Mouse (Mus musculus): ENCODE measurements at regions not wholly inside any gene's neighbourhood (a gene's known extent, or its start where the extent isn't known, plus 50 kb on each side); places are given as distances from the start of the nearest gene placed in this dataset.

DNA sequence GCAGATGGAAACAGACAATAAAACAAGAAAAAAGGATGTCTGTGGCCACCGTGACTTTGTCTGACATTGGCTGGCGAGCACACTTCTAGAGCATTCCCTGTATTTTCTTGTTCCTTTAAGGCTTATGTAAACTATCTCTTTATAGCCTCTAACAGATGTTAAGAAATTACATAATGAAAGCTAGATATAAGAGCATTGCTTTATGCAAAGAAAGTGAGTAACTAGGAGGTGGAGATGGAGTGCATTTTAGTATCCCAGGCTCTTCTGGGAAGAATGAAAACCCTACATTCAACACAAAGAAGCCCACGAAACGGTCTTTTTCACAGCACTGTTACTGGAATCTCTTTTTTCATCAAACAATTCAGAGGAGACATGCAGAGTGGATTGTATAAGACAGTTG, 304.4 kb downstream of the Adamts20 start:
- no peak for ATAC-seq (ENCODE audit: insufficient number of reproducible peaks, low FRiP score)
- H3K9me3 ChIP-seq (replicated peaks): no peaks in the 10 kb centered on the region
- WGBS: 76% methylated on average over 4 of the region's 4 CpGs

DNA sequence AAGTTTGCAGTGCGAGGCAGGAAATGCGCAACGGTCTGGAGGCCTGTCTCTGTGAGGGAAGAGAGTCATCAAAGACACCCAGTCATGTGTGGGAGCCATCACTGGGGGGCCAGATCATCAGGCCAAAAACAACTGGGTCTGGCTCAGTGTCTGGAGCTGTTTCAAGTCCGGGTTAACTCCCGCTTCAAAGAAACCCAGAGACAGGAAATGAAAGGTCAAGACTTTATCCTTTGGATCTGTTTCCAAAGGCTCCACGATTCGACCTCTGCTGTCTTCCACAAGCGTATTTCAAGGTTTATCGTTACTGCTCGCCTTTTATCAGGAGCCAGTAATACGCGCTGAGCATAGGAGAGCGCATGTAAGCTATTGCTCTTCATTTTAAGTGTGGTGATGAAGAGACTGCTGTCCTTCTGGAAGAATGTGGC, 325.7 kb downstream of the Adamts20 start:
- Histone ChIP-seq H3K27ac (ENCODE audit: poor library complexity, severe bottlenecking) (no peak overlapping the region), H3K4me3 (no peak overlapping the region), H3K9me3 (replicated peaks) (no peaks in the 10 kb centered on the region), H3K27me3 (replicated peaks) (no peaks in the 10 kb centered on the region), H3K9ac (no peak overlapping the region), H3K4me1 (replicated peaks) (no peaks in the 10 kb centered on the region), H3K4me2 (no peak overlapping the region), H3K36me3 (no peaks in the 10 kb centered on the region)
- ATAC-seq (ENCODE audit: insufficient number of reproducible peaks, low FRiP score): no peak
- 50% methylated on average over 13 of the region's 13 CpGs for WGBS

More for the DNA sequence above, 304.4 kb downstream of the Adamts20 start:
- no peak overlapping the region for H3K4me2 ChIP-seq
- no peak overlapping the region for H3K4me3 ChIP-seq
- no peaks in the 10 kb centered on the region for H3K36me3 ChIP-seq
- no peak overlapping the region for H3K9ac ChIP-seq
- H3K4me1 ChIP-seq (replicated peaks): no peaks in the 10 kb centered on the region
- no peaks in the 10 kb centered on the region for H3K27me3 ChIP-seq (replicated peaks)
- H3K27ac ChIP-seq (ENCODE audit: poor library complexity, severe bottlenecking): no peak overlapping the region

DNA sequence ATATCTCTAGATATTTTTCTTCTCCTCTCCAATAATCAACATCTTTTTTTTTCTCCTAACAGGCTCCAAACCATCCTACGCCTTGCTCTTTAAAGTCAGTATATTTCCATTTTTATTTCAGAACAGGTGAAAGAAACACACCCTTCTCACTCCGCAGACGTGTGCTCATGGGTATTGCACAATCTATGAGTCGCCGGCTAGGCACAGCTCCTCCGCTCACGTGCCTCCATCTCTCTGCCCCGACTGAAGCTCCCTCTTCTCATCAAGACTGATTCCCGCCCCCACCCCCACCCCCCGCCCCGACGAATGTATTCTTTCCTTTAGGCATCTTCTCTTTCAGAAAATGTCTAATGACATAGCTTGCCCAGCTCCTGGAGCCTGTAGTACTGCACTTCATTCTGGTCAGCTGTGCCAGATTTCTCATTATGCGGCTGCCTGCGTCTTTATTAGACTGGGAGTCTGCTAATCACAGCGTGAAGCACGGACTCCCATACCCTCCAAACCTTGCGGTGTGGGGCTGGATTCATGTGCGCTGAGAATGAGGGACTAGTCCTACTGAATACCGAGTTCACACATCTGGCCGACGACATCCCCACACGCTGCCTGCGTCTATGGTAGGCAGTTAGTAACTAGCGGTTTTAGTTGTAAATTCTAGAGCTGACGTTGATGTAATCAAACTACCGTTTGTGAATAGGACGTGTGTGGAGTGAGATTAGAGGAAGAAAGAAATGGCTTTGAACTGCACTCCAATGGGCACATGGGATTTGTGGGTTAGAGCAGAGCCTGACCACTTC, 327.9 kb downstream of the Adamts20 start:
- H3K4me1 ChIP-seq (replicated peaks): no peaks in the 10 kb centered on the region
- H3K9me3 ChIP-seq (replicated peaks): peaks cover 7% of the 10 kb centered on the region
- H3K27ac ChIP-seq (ENCODE audit: poor library complexity, severe bottlenecking): no peak overlapping the region
- no peak overlapping the region for H3K4me3 ChIP-seq
- H3K27me3 ChIP-seq (replicated peaks): no peaks in the 10 kb centered on the region
- no peak overlapping the region for H3K4me2 ChIP-seq
- H3K36me3 ChIP-seq: no peaks in the 10 kb centered on the region
- H3K9ac ChIP-seq: no peak overlapping the region
- 79% methylated on average over 27 of the region's 27 CpGs for WGBS
- no peak for ATAC-seq (ENCODE audit: insufficient number of reproducible peaks, low FRiP score)

DNA sequence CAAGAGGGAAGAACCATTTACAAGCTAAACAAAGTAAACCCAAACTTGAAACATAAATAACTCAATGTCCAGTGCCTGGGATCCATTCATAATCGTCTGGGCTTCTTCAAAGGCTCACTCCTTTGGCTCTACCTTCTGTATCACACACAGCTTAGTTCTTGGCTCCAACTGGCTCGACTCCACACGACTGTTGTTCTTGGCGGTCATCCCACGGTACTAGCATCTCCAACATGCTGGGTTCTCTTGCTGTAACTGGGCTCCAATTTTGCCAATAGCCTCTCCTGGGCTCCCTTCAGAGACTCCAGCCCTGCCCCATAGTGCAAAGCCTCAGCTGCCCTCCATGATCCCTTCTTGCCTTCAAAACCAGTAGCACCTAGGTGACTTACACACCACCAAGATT, 352.4 kb downstream of the Adamts20 start:
- H3K27ac ChIP-seq (ENCODE audit: poor library complexity, severe bottlenecking): no peak overlapping the region
- ATAC-seq (ENCODE audit: insufficient number of reproducible peaks, low FRiP score): no peak
- no peaks in the 10 kb centered on the region for H3K4me1 ChIP-seq (replicated peaks)
- H3K9me3 ChIP-seq (replicated peaks): 0 out of 2 replicates have a peak, but pooled peaks cover 8% of the 10 kb centered on the region
- no peak overlapping the region for H3K9ac ChIP-seq
- H3K4me3 ChIP-seq: no peak overlapping the region
- no peak overlapping the region for H3K4me2 ChIP-seq
- WGBS: 68% methylated on average over 5 of the region's 5 CpGs
- no peaks in the 10 kb centered on the region for H3K27me3 ChIP-seq (replicated peaks)
- no peaks in the 10 kb centered on the region for H3K36me3 ChIP-seq

- H3K9me3 ChIP-seq (replicated peaks): no peaks in the 10 kb centered on the region
- H3K4me3 ChIP-seq: no peak overlapping the region
- H3K36me3 ChIP-seq: no peaks in the 10 kb centered on the region
- ATAC-seq (ENCODE audit: insufficient number of reproducible peaks, low FRiP score): no peak
- H3K27ac ChIP-seq (ENCODE audit: poor library complexity, severe bottlenecking): no peak overlapping the region
- H3K27me3 ChIP-seq (replicated peaks): no peaks in the 10 kb centered on the region
- H3K4me2 ChIP-seq: no peak overlapping the region
- H3K9ac ChIP-seq: no peak overlapping the region
- H3K4me1 ChIP-seq (replicated peaks): no peaks in the 10 kb centered on the region
- WGBS: 24% methylated on average over 2 of the region's 2 CpGs
Measured at GRCm38 (mm10) chr15:94107186-94107716, 358.0 kb downstream of the Adamts20 start.

DNA sequence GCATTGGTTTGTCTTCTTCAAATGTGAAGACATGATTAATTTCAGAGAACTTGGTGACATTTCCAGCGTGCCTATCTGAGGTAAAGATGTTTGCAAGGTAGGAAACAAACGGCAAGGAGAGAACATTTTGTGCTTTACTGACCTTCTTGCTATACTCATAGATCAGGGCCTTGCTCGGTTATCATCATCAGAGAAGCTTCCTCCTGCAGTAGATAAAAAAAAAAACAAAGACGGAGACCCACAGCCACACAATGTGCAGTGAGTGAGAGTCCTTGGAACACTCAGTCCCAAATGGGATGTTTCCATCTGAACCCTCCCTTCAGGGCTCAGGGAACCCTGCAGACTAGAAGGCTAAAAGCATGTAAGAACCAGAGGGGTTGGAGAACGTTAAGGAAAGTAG, 374.6 kb downstream of the Adamts20 start:
- Histone ChIP-seq H3K9me3 (replicated peaks) (0 out of 2 replicates have a peak, but pooled peaks cover 2% of the 10 kb centered on the region), H3K9ac (no peak overlapping the region), H3K36me3 (no peaks in the 10 kb centered on the region), H3K27ac (ENCODE audit: poor library complexity, severe bottlenecking) (no peak overlapping the region), H3K4me1 (replicated peaks) (no peaks in the 10 kb centered on the region), H3K4me3 (no peak overlapping the region), H3K4me2 (no peak overlapping the region), H3K27me3 (replicated peaks) (no peaks in the 10 kb centered on the region)
- ATAC-seq (ENCODE audit: insufficient number of reproducible peaks, low FRiP score): no peak
- 63% methylated on average over 5 of the region's 5 CpGs for WGBS

DNA sequence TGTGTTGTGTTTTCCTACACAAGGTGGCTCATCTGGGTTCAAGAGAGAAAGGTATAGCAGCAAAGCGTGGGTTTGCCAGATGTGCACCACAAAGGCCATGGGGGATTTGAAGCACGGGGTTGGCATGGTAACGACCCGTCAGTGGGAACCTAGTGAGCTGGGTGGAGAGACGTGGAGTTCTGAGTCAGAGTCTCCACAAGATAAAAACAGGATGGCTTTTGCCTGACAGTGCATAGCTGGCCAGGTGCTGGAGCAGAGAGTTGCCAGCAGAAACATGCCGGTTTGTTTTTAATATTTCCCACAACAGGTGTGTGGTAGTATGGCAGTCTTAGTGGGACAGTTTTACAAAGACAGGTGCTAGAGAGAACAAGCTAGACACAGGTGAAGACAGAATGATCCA, 375.4 kb downstream of the Adamts20 start:
- H3K36me3 ChIP-seq: no peaks in the 10 kb centered on the region
- H3K27me3 ChIP-seq (replicated peaks): no peaks in the 10 kb centered on the region
- H3K4me2 ChIP-seq: no peak overlapping the region
- no peak for ATAC-seq (ENCODE audit: insufficient number of reproducible peaks, low FRiP score)
- H3K9me3 ChIP-seq (replicated peaks): 0 out of 2 replicates have a peak, but pooled peaks cover 2% of the 10 kb centered on the region
- WGBS: 64% methylated on average over 6 of the region's 6 CpGs
- no peak overlapping the region for H3K9ac ChIP-seq
- H3K4me1 ChIP-seq (replicated peaks): no peaks in the 10 kb centered on the region
- no peak overlapping the region for H3K27ac ChIP-seq (ENCODE audit: poor library complexity, severe bottlenecking)
- H3K4me3 ChIP-seq: no peak overlapping the region

GRCm38 (mm10) chr15:94082369-94082768, 382.8 kb downstream of the Adamts20 start:
- Histone ChIP-seq H3K4me2 (no peak overlapping the region), H3K9me3 (replicated peaks) (peaks cover 4% of the 10 kb centered on the region; the same call in 1 of the 2 replicates), H3K9ac (no peak overlapping the region), H3K4me3 (no peak overlapping the region), H3K4me1 (replicated peaks) (no peaks in the 10 kb centered on the region; the same call in 1 of the 2 replicates), H3K27ac (ENCODE audit: poor library complexity, severe bottlenecking) (no peak overlapping the region), H3K27me3 (replicated peaks) (no peaks in the 10 kb centered on the region), H3K36me3 (no peaks in the 10 kb centered on the region)
- ATAC-seq (ENCODE audit: insufficient number of reproducible peaks, low FRiP score): no peak
- 91% methylated on average over 4 of the region's 4 CpGs for WGBS

DNA sequence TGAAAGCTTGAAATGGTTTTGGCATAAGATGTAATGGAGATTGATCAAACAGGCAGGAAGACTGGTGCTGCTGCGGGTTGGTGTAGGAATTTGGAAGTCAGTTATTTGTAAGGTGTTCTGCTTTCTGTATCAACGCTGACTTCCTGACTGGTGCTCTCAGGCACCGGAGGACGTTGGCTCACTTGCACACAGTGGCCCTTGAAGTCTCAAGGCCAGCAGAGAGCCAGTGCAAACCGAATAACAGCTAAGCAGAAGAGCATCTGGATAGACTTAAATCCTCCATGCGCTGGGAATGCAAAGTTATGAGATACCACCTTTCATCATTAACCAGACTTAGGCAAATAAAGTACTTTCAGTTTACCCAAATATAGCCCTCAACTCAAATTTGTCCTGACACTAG, 388.2 kb downstream of the Adamts20 start:
- no peaks in the 10 kb centered on the region; the same call in 1 of the 2 replicates for H3K4me1 ChIP-seq (replicated peaks)
- H3K36me3 ChIP-seq: no peaks in the 10 kb centered on the region
- H3K9me3 ChIP-seq (replicated peaks): no peaks in the 10 kb centered on the region
- H3K4me3 ChIP-seq: no peak overlapping the region
- WGBS: 63% methylated on average over 6 of the region's 6 CpGs
- H3K4me2 ChIP-seq: no peak overlapping the region
- no peaks in the 10 kb centered on the region for H3K27me3 ChIP-seq (replicated peaks)
- ATAC-seq (ENCODE audit: insufficient number of reproducible peaks, low FRiP score): no peak
- H3K27ac ChIP-seq (ENCODE audit: poor library complexity, severe bottlenecking): no peak overlapping the region
- no peak overlapping the region for H3K9ac ChIP-seq

DNA sequence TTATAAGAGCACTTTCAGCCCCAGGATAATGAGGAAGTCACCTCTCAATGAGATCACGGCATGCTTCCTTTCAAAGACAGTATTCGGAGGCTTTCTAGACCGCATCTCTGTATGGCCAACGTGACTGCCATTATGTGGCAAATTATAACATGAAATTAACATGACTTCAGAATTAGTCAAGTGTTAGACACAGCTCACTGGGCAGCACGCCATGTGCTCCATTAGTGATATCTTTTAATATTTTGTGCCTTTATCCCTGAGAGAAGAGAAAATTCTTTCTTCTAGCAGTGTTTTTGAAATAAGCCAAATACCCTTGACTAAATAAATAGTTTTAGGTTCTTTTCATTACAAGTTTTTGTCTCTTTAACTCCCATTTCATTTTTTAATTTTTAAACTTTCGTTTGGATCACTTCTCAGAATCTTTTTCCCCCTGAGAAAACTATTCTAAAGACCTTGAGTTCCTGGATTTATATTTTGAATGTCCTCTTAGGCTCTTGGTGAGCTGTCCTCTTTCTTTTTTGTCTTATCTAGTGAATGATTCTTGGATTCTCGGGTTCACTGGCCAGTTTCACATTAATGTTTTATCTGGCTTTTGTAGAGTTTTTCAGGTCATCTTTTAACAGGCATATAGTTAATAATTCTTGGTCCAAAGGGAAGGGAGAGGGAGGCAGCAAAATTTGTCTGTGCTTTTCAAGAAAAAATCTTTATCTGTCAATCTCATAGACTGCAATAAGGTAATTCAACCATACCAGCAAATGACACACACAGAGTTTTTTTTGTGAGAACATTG, 390.9 kb downstream of the Adamts20 start:
- Histone ChIP-seq H3K4me3 (no peak overlapping the region), H3K36me3 (no peaks in the 10 kb centered on the region), H3K4me2 (no peak overlapping the region), H3K27me3 (replicated peaks) (no peaks in the 10 kb centered on the region), H3K27ac (ENCODE audit: poor library complexity, severe bottlenecking) (no peak overlapping the region), H3K4me1 (replicated peaks) (0 out of 2 replicates have a peak, but pooled peaks cover 1% of the 10 kb centered on the region), H3K9me3 (replicated peaks) (no peaks in the 10 kb centered on the region), H3K9ac (no peak overlapping the region)
- no peak for ATAC-seq (ENCODE audit: insufficient number of reproducible peaks, low FRiP score)
- 70% methylated on average over 7 of the region's 7 CpGs for WGBS

DNA sequence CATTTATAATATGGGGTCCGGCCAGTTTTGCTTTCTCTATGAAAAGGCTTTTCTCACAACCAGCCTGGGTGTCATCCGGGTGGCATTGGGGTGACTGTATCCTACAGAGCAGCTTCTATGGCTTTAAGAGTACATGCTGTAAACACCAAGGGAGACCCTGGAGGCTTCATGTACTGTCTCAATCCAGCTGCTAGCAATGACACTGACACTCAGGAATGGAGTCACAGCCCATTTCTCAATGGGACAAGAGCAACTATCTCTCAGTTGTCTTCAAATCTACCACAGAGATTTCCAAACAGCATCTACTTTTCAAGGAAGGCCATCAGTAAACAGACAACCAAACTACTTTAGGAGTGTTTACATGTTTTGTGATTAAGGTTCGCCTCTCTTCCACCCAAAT, 397.5 kb downstream of the Adamts20 start:
- Histone ChIP-seq H3K9me3 (replicated peaks) (no peaks in the 10 kb centered on the region), H3K4me2 (no peak overlapping the region), H3K27ac (ENCODE audit: poor library complexity, severe bottlenecking) (no peak overlapping the region), H3K9ac (no peak overlapping the region), H3K27me3 (replicated peaks) (no peaks in the 10 kb centered on the region), H3K36me3 (no peaks in the 10 kb centered on the region), H3K4me1 (replicated peaks) (0 out of 2 replicates have a peak, but pooled peaks cover 4% of the 10 kb centered on the region), H3K4me3 (no peak overlapping the region)
- no peak for ATAC-seq (ENCODE audit: insufficient number of reproducible peaks, low FRiP score)
- WGBS: 84% methylated on average over 3 of the region's 3 CpGs
